Mouse (Mus musculus): ENCODE results near the gene Bnc2.

Bnc2 gene

GRCm38 (mm10) chr4:84507551-84507950 is 167.5 kb downstream of the Bnc2 start:
- no peak for DNase-seq (ENCODE audit: low spot score)

GRCm38 (mm10) chr4:84502581-84503269 is 172.3 kb downstream of the Bnc2 start:
- no peak for DNase-seq (ENCODE audit: low spot score)

DNA sequence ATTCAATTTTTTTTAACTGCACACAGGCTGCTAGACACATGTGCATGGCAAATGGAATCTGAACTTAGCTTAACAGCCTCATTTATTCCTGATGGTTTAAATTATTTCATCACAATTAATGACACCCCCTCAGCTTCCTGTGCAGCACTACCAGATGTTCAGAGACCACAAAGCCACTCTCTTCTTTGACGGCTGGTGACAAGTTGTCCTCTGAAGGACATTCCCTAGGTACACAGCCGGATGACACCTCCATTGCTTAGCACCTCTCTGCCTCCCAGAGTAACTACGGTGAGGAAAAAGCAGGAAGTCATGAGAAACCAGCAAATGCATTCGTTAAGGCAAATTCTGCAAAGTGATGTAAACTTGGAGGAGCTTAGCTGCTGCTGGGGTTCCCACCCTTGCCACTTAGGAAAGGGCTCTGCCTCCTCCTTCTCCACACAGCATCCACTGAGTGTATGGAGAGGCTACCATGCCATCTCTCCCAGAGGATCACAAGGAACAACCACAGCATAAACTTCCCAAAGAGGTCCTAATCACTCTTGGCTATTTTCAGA is 174.2 kb downstream of the Bnc2 start:
- no peak for DNase-seq (ENCODE audit: low spot score)

DNA sequence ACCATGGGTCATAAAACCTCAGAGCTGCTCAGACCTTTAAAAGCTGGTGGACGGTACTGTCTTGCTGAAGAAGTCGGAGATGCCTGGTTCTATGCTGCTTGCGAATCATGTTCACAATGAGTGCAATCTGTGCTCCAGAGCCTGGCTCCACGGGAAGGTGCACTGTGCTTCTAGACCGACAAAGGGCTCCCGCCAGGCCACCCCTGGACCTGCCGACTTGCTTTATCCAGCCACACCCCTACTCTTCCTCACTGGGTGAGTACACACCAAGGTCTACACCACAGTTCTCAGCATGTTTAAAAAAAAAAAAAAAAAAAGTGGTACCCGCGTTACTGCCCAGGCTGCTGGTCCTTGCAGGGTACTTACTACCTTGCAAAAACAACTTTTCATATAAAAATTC is 174.8 kb downstream of the Bnc2 start:
- no peak for DNase-seq (ENCODE audit: low spot score)

GRCm38 (mm10) chr4:84498469-84498868 is 176.6 kb downstream of the Bnc2 start:
- no peak for DNase-seq (ENCODE audit: low spot score)

- no peak for DNase-seq (ENCODE audit: low spot score)
These were observed 186.8 kb downstream of the Bnc2 start for GRCm38 (mm10) chr4:84488323-84488722.

DNA sequence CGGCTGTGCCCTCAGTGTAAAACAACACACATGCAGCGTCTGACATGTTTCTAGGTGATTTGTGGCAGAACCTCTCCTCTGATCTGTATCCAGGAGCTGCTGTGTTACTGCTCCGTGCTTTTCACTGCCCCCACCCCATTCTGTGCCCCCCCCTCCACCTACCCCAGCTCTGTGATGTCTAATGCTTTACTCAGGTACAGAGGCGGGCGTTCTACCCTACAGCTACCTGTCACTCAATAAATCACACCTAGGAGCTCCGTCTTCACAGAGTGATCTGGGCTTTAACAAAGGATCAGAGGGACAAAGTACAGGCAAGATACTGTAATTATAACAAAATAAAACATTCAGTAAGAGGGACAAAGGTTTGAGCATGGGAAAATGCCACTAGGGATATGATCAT is 192.4 kb downstream of the Bnc2 start:
- DNase-seq (ENCODE audit: low spot score), result no peak

GRCm38 (mm10) chr4:84472643-84473042 is 202.4 kb downstream of the Bnc2 start:
- DNase-seq (ENCODE audit: low spot score), result no peak

DNA sequence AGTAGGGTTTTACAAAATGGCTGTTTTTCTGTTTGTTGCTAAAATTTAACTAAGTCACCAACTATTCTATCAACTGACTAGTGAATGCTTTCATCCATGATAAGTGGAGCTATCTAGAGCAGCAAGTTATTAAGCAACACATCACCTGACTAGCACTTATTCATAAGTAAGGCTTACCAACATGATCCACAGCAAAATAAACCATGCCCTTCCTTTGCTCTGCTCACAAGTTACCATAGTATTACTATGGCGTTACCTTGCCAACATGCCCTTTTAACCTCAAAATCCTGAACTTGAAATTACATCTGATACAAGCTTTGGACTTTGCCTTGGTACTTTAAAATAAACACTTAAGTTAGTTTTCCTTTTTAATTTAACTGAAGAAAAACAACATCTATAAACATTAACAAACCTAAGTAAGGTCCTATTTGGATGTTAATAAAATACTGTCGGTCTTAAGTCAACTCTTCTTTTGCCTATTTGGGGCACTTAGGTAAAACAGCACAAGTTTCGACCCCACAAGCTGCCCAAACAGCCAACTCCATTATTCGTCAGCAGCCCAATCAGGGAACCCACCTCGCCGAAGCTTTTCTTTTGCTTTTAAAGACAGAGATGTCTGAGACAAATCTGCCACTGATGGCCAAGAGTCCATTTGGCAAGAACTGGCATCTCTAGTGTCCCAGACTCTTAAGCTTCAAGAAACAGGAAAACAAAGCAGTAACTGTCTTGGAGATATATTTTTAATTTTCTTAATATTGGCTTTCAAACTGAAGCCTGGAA is 204.8 kb downstream of the Bnc2 start:
- no peak for DNase-seq (ENCODE audit: low spot score)

DNA sequence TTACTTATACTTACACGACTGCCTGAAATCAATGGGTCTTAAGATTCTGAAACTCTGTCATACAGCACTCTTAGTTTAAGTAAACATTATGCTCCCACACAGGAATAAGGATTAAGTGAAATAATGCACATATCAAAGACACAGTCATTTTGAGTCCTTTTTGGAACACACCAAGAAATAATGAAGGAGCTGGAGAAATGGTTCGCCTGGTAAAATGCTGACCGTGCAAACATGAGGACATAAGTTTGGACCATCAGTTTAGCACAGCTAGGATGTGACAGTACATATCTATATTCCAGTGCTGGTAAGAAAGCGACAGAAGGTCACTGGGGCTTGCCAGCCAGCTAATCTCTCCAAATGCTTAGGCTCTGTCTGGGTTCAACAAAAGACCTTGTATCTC is 205.7 kb downstream of the Bnc2 start:
- DNase-seq (ENCODE audit: low spot score), result no peak

GRCm38 (mm10) chr4:84467722-84468121 is 207.4 kb downstream of the Bnc2 start:
- no peak for DNase-seq (ENCODE audit: low spot score)

DNA sequence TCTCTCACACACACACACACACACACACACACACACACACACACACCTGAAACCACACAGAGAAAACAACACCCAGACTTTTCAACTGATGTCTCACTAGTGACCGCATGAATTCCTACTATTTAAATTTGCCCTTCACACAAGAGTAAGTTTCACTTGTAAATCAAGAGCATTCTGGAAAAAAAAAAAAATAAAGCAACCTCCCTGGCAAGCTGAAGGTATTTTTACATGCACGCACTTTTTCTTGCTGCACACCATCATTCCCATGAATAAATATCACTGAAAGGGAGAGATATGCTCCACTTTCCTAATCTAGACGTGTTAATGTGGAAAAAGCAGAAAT is 216.9 kb downstream of the Bnc2 start:
- no peak for DNase-seq (ENCODE audit: low spot score)

GRCm38 (mm10) chr4:84457512-84458217 is 217.4 kb downstream of the Bnc2 start:
- no peak for DNase-seq (ENCODE audit: low spot score)

GRCm38 (mm10) chr4:84456853-84457249 is 218.2 kb downstream of the Bnc2 start:
- no peak for DNase-seq (ENCODE audit: low spot score)

- DNase-seq (ENCODE audit: low spot score), result no peak
These were observed 218.8 kb downstream of the Bnc2 start for GRCm38 (mm10) chr4:84456198-84456852.

DNA sequence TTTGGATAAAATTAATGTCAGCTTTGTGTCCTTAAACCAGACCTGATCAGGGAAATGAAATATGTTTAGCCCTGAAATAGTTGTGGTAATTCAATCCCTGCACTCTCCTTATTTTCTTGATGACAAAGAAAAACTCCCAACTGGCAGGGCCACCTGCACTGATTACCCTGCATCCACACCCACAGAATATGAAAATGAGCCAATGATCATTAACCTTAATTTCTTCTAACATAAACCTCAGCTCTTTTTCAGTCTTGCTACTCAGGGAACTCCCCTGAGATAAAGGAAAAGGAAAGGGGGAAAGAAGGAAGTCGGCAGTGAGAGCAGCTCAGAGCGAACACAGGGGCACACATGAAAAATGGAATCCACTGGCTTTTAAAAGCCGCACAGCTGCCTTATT is 220.6 kb downstream of the Bnc2 start:
- DNase-seq (ENCODE audit: low spot score), result no peak

GRCm38 (mm10) chr4:84453586-84453985 is 221.5 kb downstream of the Bnc2 start:
- DNase-seq (ENCODE audit: low spot score), result no peak

GRCm38 (mm10) chr4:84452642-84453041 is 222.4 kb downstream of the Bnc2 start:
- DNase-seq (ENCODE audit: low spot score), result no peak

DNA sequence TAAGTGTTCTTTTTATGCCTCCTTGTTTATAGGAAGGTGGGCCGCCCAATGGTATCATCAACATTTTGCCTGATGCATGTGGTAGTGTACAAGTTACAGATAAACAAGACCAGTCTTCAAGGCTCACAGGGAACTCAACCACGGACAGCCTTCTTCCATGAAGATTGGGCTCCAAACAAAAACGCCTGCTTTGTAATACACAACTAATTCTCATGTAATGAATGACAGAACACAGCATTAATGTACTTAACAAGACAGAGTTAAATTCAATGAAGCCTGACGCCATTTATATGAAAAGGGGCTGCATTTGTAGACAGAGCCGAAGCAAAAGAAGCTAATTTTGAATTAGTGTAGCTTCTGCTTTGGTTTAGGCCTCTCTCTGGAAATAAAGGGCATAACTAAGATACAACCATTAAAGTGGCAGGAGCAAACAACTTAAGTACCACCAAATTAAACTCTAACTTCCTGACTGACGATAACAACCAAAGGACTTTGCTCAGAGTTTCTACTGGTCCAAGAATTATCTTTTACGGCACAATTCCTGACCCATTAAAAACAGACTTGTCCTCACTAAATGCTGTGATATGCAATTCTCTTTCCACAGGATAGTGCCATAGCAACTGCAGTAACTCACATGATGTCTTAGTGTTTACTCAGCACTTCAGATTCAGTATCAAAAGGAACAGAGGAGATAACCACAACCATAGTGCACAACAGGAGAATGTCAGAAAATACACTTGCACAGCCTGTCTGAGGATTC is 225.6 kb downstream of the Bnc2 start:
- no peak for DNase-seq (ENCODE audit: low spot score)

DNA sequence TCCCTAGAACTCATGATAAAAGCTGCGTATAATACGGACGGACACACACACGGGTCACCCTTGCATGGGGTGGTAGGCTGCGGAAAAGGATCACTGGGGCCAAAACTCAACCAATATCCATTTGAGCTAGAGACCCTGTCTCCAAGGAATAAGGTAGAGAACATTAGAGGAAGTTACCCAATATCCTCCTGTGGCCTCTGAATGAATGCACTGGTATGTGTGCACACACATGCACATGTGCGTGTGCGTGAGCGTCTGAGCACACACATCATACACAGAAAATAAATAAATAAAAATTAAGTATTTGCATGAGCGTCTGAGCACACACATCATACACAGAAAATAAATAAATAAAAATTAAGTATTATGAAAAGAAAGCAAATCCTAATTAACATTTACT is 241.8 kb downstream of the Bnc2 start:
- no peak for DNase-seq (ENCODE audit: low spot score)

- no peak for DNase-seq (ENCODE audit: low spot score)
These were observed 243.2 kb downstream of the Bnc2 start for GRCm38 (mm10) chr4:84431677-84432515.
